Mouse (Mus musculus) hindbrain, embryonic 12.5 days (tissue): ENCODE measurements around the gene Wnt4. TPM values are rescaled to one million over a fixed set of nuclear protein-coding genes. Genes with fewer than 3 reads are reported as not detected.

Experiments used
- ATAC-seq: fragments of 200-750 bp; cut with Nextera tagmentation; 2 replicates; pipeline ENCODE4 v1.8.0; 2017; ENCODE audit warnings: moderate TSS enrichment; ENCODE audit not compliant: low FRiP score
- H3K27ac ChIP-seq: fragments of 300-500 bp; sonication (generic); 2 replicates; pipeline ENCODE4 v1.5.1; 2016; ENCODE audit warnings: mild to moderate bottlenecking
- H3K27me3 ChIP-seq: fragments of 300-500 bp; sonication (generic); 2 replicates; pipeline ENCODE4 v1.6.1; 2016; ENCODE audit warnings: mild to moderate bottlenecking
- H3K36me3 ChIP-seq: fragments of 300-500 bp; sonication (generic); 2 replicates; pipeline ENCODE4 v1.6.1; 2016; ENCODE audit warnings: mild to moderate bottlenecking
- H3K4me1 ChIP-seq: fragments of 300-500 bp; sonication (generic); 2 replicates; pipeline ENCODE4 v1.6.1; 2016
- H3K4me2 ChIP-seq: fragments of 300-500 bp; sonication (generic); replicated peaks from 2 replicates; pipeline ENCODE4 v1.6.1; 2016; ENCODE audit warnings: mild to moderate bottlenecking
- H3K4me3 ChIP-seq: fragments of 300-500 bp; sonication (generic); 2 replicates; pipeline ENCODE4 v1.5.1; 2016; ENCODE audit warnings: mild to moderate bottlenecking
- H3K9ac ChIP-seq: fragments of 300-500 bp; sonication (generic); 2 replicates; pipeline ENCODE4 v1.6.1; 2016; ENCODE audit warnings: mild to moderate bottlenecking, moderate library complexity
- H3K9me3 ChIP-seq: fragments of 300-500 bp; sonication (generic); replicated peaks from 2 replicates; pipeline ENCODE4 v1.6.1; 2016; ENCODE audit warnings: mild to moderate bottlenecking
- WGBS: fragments of 180-500 bp; shearing (Covaris S2); methylation state at CpG from one replicate; pipeline ENCODE4 v1.1.7; 2016; 5-methylcytosine and 5-hydroxymethylcytosine counted together
- polyA plus RNA-seq: library from polyadenylated mRNA; unstranded; fragments of >200 nt; fragmentation: Nextera tagmentation; extraction: Ambion mirVana; gene quantifications from 2 replicates; pipeline ENCODE4 v1.2.1, GENCODE M21; 2016

Wnt4 gene
- polyA plus RNA-seq, result 3.7 and 5.0 TPM in 2 replicates

DNA sequence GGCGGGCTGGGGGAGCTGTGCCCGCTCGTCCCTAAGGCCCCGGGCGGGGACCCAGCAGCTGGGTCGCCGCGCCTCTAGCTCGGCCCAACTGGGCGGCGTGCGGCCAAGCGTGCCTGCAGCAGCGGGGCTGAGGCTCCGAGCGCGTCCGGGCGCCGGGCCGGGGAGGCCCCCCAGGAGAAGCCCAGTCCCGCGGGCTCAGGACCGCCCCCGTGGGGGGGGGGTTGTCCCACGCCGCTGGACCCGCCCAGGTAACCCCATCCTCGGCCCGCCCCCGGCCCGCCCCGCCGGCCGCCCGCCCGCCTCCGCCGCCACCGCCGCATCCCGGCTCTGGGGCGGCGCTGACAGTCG lies at the start of gene Wnt4:
Wnt4 (plus strand) TSS at position 324 of the 348 bp plus-strand sequence.
- Histone ChIP-seq H3K4me3 (peak within 1 kb of the TSS; percentile 57), H3K4me1 (peaks cover 34% of the 10 kb centered on the region), H3K27me3 (peaks cover 79% of the 10 kb centered on the region), H3K9ac (peak within 1 kb of the TSS; percentile 66), H3K27ac (peak within 1 kb of the TSS; percentile 24; the same call in 1 of the 2 replicates), H3K4me2 (peak within 1 kb of the TSS; percentile 91), H3K9me3 (no peaks in the 10 kb centered on the region), H3K36me3 (no peaks in the 10 kb centered on the region)
- ATAC-seq, result peak; percentile 57
- 2% methylated on average over 18 of the region's 45 CpGs for WGBS

GRCm38 (mm10) chr4:137228566-137229115 lies 48.6 kb upstream of the Wnt4 start:
- Histone ChIP-seq H3K27me3 (no peaks in the 10 kb centered on the region), H3K27ac (no peak overlapping the region), H3K9ac (no peak overlapping the region), H3K4me3 (no peak overlapping the region), H3K4me2 (no peak overlapping the region), H3K9me3 (no peaks in the 10 kb centered on the region), H3K36me3 (no peaks in the 10 kb centered on the region), H3K4me1 (peaks cover 8% of the 10 kb centered on the region; the same call in 1 of the 2 replicates)
- no peak for ATAC-seq
- WGBS, result 88% methylated on average over 15 of the region's 15 CpGs

GRCm38 (mm10) chr4:137231494-137232470 lies 45.5 kb upstream of the Wnt4 start:
- H3K9me3 ChIP-seq, result no peaks in the 10 kb centered on the region
- 81% methylated on average over 16 of the region's 16 CpGs for WGBS
- no peak overlapping the region for H3K4me3 ChIP-seq
- no peak overlapping the region for H3K27ac ChIP-seq
- peaks cover 4% of the 10 kb centered on the region; the same call in 1 of the 2 replicates for H3K4me1 ChIP-seq
- no peaks in the 10 kb centered on the region for H3K36me3 ChIP-seq
- H3K4me2 ChIP-seq, result no peak overlapping the region
- H3K27me3 ChIP-seq, result no peaks in the 10 kb centered on the region
- H3K9ac ChIP-seq, result no peak overlapping the region
- no peak for ATAC-seq

GRCm38 (mm10) chr4:137233632-137234031 lies 43.7 kb upstream of the Wnt4 start:
- WGBS, result 70% methylated on average over 5 of the region's 5 CpGs
- Histone ChIP-seq H3K4me2 (no peak overlapping the region), H3K4me3 (no peak overlapping the region), H3K36me3 (no peaks in the 10 kb centered on the region), H3K27me3 (no peaks in the 10 kb centered on the region), H3K9ac (no peak overlapping the region), H3K9me3 (no peaks in the 10 kb centered on the region), H3K27ac (no peak overlapping the region), H3K4me1 (peaks cover 4% of the 10 kb centered on the region; the same call in 1 of the 2 replicates)
- ATAC-seq, result no peak

- no peak overlapping the region for H3K4me3 ChIP-seq
- WGBS, result 93% methylated on average over 2 of the region's 2 CpGs
- no peaks in the 10 kb centered on the region for H3K27me3 ChIP-seq
- peaks cover 4% of the 10 kb centered on the region; the same call in 1 of the 2 replicates for H3K4me1 ChIP-seq
- no peaks in the 10 kb centered on the region for H3K36me3 ChIP-seq
- no peak overlapping the region for H3K4me2 ChIP-seq
- H3K9me3 ChIP-seq, result 0 out of 2 replicates have a peak, but pooled peaks cover under 1% of the 10 kb centered on the region
- H3K9ac ChIP-seq, result no peak overlapping the region
- no peak overlapping the region for H3K27ac ChIP-seq
- ATAC-seq, result no peak
These were observed 42.8 kb upstream of the Wnt4 start for GRCm38 (mm10) chr4:137234444-137234843.

- H3K9me3 ChIP-seq, result peaks cover 7% of the 10 kb centered on the region; the same call in 1 of the 2 replicates
- no peaks in the 10 kb centered on the region for H3K27me3 ChIP-seq
- no peak for ATAC-seq
- no peak overlapping the region for H3K4me3 ChIP-seq
- no peak overlapping the region for H3K27ac ChIP-seq
- H3K4me2 ChIP-seq, result no peak overlapping the region
- peaks cover 4% of the 10 kb centered on the region; the same call in 1 of the 2 replicates for H3K4me1 ChIP-seq
- H3K9ac ChIP-seq, result no peak overlapping the region
- 75% methylated on average over 9 of the region's 9 CpGs for WGBS
- no peaks in the 10 kb centered on the region for H3K36me3 ChIP-seq
These were observed 41.9 kb upstream of the Wnt4 start for GRCm38 (mm10) chr4:137235368-137235767.

DNA sequence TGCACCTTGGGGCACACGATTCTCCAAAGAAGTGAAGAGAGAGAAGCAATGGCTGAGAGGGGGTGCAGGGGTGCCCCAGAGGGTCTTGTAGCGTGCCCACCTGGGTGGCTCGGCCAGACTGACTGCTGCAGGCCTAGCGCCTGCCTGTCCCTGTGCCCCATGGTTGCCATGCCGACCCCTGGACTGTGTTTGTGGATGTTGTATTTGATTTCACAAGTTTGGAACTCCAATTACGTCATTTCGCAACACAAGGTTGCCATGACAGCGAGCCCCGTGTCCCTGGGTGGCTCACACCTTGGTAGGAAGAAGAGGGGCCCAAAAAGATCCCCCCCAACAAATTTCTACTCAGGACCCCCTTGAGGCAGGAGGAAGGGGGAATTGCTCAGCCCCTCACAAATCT lies 32.4 kb upstream of the Wnt4 start:
- no peak for ATAC-seq
- Histone ChIP-seq H3K4me3 (no peak overlapping the region), H3K27ac (no peak overlapping the region), H3K9me3 (peaks cover 2% of the 10 kb centered on the region; the same call in 1 of the 2 replicates), H3K9ac (no peak overlapping the region), H3K4me2 (no peak overlapping the region), H3K4me1 (0 out of 2 replicates have a peak, but pooled peaks cover 4% of the 10 kb centered on the region), H3K36me3 (no peaks in the 10 kb centered on the region), H3K27me3 (no peaks in the 10 kb centered on the region)
- WGBS, result 75% methylated on average over 9 of the region's 9 CpGs

DNA sequence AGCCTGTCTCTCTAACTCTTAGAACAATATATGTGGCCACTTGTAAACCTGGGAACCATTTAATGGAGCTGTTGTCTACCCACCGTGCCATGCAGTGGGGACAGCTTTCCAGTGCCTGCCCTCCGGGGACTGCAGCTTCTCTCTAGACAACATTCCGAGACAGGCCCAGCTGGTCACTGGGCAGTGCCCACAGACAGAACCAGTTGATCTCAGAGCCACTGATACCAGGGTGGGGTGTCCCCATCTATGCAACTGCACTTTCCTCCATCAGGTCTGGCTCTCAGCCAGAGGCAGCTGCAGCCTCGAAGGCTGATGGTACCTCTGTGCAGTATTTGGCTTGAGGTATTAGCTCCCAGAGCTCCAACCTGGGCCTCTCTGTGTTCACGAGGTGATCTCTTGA lies 27.0 kb upstream of the Wnt4 start:
- Histone ChIP-seq H3K4me2 (no peak overlapping the region), H3K27ac (no peak overlapping the region), H3K4me3 (no peak overlapping the region), H3K9me3 (no peaks in the 10 kb centered on the region; the same call in 1 of the 2 replicates), H3K9ac (no peak overlapping the region), H3K4me1 (peaks cover 8% of the 10 kb centered on the region; the same call in 1 of the 2 replicates), H3K27me3 (no peaks in the 10 kb centered on the region), H3K36me3 (no peaks in the 10 kb centered on the region)
- ATAC-seq, result no peak
- WGBS, result 50% methylated on average over 5 of the region's 5 CpGs

GRCm38 (mm10) chr4:137250849-137251248 lies 26.4 kb upstream of the Wnt4 start:
- H3K4me2 ChIP-seq, result no peak overlapping the region
- H3K4me1 ChIP-seq, result peaks cover 8% of the 10 kb centered on the region; the same call in 1 of the 2 replicates
- WGBS, result 59% methylated on average over 5 of the region's 5 CpGs
- no peak overlapping the region for H3K27ac ChIP-seq
- no peak overlapping the region for H3K4me3 ChIP-seq
- no peaks in the 10 kb centered on the region; the same call in 1 of the 2 replicates for H3K9me3 ChIP-seq
- ATAC-seq, result no peak
- H3K9ac ChIP-seq, result no peak overlapping the region
- no peaks in the 10 kb centered on the region for H3K27me3 ChIP-seq
- no peaks in the 10 kb centered on the region for H3K36me3 ChIP-seq

GRCm38 (mm10) chr4:137253601-137254000 lies 23.7 kb upstream of the Wnt4 start:
- no peak for ATAC-seq
- no peak overlapping the region for H3K4me3 ChIP-seq
- H3K4me2 ChIP-seq, result no peak overlapping the region
- no peak overlapping the region for H3K27ac ChIP-seq
- no peaks in the 10 kb centered on the region for H3K27me3 ChIP-seq
- no peaks in the 10 kb centered on the region for H3K36me3 ChIP-seq
- peaks cover 8% of the 10 kb centered on the region; the same call in 1 of the 2 replicates for H3K4me1 ChIP-seq
- WGBS, result 84% methylated on average over 11 of the region's 11 CpGs
- no peaks in the 10 kb centered on the region; the same call in 1 of the 2 replicates for H3K9me3 ChIP-seq
- no peak overlapping the region for H3K9ac ChIP-seq

- no peak overlapping the region for H3K4me2 ChIP-seq
These were observed 22.9 kb upstream of the Wnt4 start for GRCm38 (mm10) chr4:137254206-137254976.

More at GRCm38 (mm10) chr4:137254206-137254976, 22.9 kb upstream of the Wnt4 start:
- no peaks in the 10 kb centered on the region; the same call in 1 of the 2 replicates for H3K9me3 ChIP-seq
- no peaks in the 10 kb centered on the region for H3K27me3 ChIP-seq
- H3K27ac ChIP-seq, result no peak overlapping the region
- 89% methylated on average over 17 of the region's 17 CpGs for WGBS
- H3K4me1 ChIP-seq, result peaks cover 4% of the 10 kb centered on the region; the same call in 1 of the 2 replicates
- H3K9ac ChIP-seq, result no peak overlapping the region
- ATAC-seq, result no peak
- H3K4me3 ChIP-seq, result no peak overlapping the region
- H3K36me3 ChIP-seq, result no peaks in the 10 kb centered on the region
